Mouse (Mus musculus) liver, adult 2 months (tissue): Measurements from ENCODE around the gene Slc12a5. TPM values are rescaled to one million over a fixed set of nuclear protein-coding genes. Genes with fewer than 3 reads are reported as not detected.
A peak's percentile ranks its signal among the peaks of the same experiment; 100 is the strongest.

ENCODE experiments used
- DNase-seq: peaks from one replicate; pipeline ENCODE4 v3.0.0-alpha.2; 2011; ENCODE audit warnings: low read depth, low spot score; ENCODE audit errors: extremely low read depth
- H3K27ac ChIP-seq: fragments of 200-500 bp; replicated peaks from 2 replicates; pipeline ENCODE4 v1.5.1; 2012; ENCODE audit warnings: low read depth, mild to moderate bottlenecking, control low read depth, inconsistent platforms, low read length; ENCODE audit not compliant: insufficient read depth
- H3K27me3 ChIP-seq: fragments of 200-500 bp; 2 replicates; pipeline ENCODE4 v1.6.1; 2012; ENCODE audit warnings: mild to moderate bottlenecking, moderate library complexity, low read length, inconsistent platforms; ENCODE audit not compliant: control insufficient read depth, insufficient read depth
- H3K36me3 ChIP-seq: fragments of 200-500 bp; 2 replicates; pipeline ENCODE4 v1.6.1; 2012; ENCODE audit warnings: low read length, inconsistent platforms; ENCODE audit not compliant: control insufficient read depth, insufficient read depth
- H3K4me1 ChIP-seq: fragments of 200-500 bp; 2 replicates; pipeline ENCODE4 v1.6.1; 2011; ENCODE audit warnings: low read length; ENCODE audit not compliant: control insufficient read depth, insufficient read depth
- H3K4me3 ChIP-seq: fragments of 200-500 bp; 2 replicates; pipeline ENCODE4 v1.5.1; 2011; ENCODE audit warnings: low read depth, mild to moderate bottlenecking, control low read depth, low read length, moderate library complexity; ENCODE audit not compliant: insufficient read depth
- H3K79me2 ChIP-seq: fragments of 200-500 bp; 2 replicates; pipeline ENCODE4 v1.6.1; 2012; ENCODE audit warnings: inconsistent platforms, mild to moderate bottlenecking, low read length, moderate library complexity; ENCODE audit not compliant: control insufficient read depth, insufficient read depth
- H3K9ac ChIP-seq: fragments of 200-500 bp; 2 replicates; pipeline ENCODE4 v1.6.1; 2012; ENCODE audit warnings: low read depth, mild to moderate bottlenecking, control low read depth, inconsistent platforms, low read length
- CTCF ChIP-seq: fragments of 200-500 bp; IDR thresholded peaks from 2 replicates; pipeline ENCODE4 v1.5.1; 2011; ENCODE audit warnings: low read depth, low read length, control low read depth
- POLR2A ChIP-seq: fragments of 200-500 bp; IDR thresholded peaks from 2 replicates; pipeline ENCODE4 v1.6.1; 2011; ENCODE audit warnings: low read length, control low read depth; ENCODE audit not compliant: insufficient read depth; ENCODE audit errors: extremely low read depth
- WGBS: fragments of 180-500 bp; shearing (Covaris S2); methylation state at CpG from one replicate; pipeline ENCODE4 v1.1.7; 2018; 5-methylcytosine and 5-hydroxymethylcytosine counted together
- polyA plus RNA-seq: library from polyadenylated mRNA; depleted of rRNA; stranded (reverse); fragments of >200 nt; gene quantifications from 2 replicates; pipeline ENCODE4 v1.2.3, GENCODE M21; 2012
- total RNA-seq: library from RNA; depleted of rRNA; stranded (reverse); fragments of >200 nt; gene quantifications from 2 replicates; pipeline ENCODE4 v1.2.3, GENCODE M21; 2014

The Slc12a5 gene
- total and polyA plus RNA-seq, 2 experiments: 0.46 to 1.1 TPM

- no peak for TF ChIP-seq CTCF
- no peaks in the 10 kb centered on the region for H3K79me2 ChIP-seq
- no peaks in the 10 kb centered on the region for H3K27me3 ChIP-seq
- DNase-seq: no peak
- peaks cover 2% of the 10 kb centered on the region; the same call in 1 of the 2 replicates for H3K36me3 ChIP-seq
- no peak overlapping the region for H3K4me3 ChIP-seq
- H3K4me1 ChIP-seq: peaks cover 7% of the 10 kb centered on the region; the same call in 1 of the 2 replicates
- no peak overlapping the region for H3K9ac ChIP-seq
- 80% methylated on average over 5 of the region's 5 CpGs for WGBS
- H3K27ac ChIP-seq: no peak overlapping the region
These were observed 43.8 kb upstream of the Slc12a5 start for GRCm38 (mm10) chr2:164916820-164917219.

- WGBS: 81% methylated on average over 10 of the region's 10 CpGs
- no peak overlapping the region for H3K9ac ChIP-seq
- H3K4me1 ChIP-seq: peaks cover 4% of the 10 kb centered on the region; the same call in 1 of the 2 replicates
- no peaks in the 10 kb centered on the region for H3K79me2 ChIP-seq
- no peak for DNase-seq
- H3K36me3 ChIP-seq: peaks cover 2% of the 10 kb centered on the region; the same call in 1 of the 2 replicates
- no peaks in the 10 kb centered on the region for H3K27me3 ChIP-seq
- no peak overlapping the region for H3K27ac ChIP-seq
- TF ChIP-seq POLR2A (no peak), CTCF (no peak)
- no peak overlapping the region for H3K4me3 ChIP-seq
These were observed 43.2 kb upstream of the Slc12a5 start for GRCm38 (mm10) chr2:164917371-164917770.

- no peak overlapping the region for H3K4me3 ChIP-seq
- H3K27me3 ChIP-seq: no peaks in the 10 kb centered on the region
- no peak overlapping the region for H3K9ac ChIP-seq
- peak; percentile 43 for DNase-seq
- H3K4me1 ChIP-seq: peaks cover under 1% of the 10 kb centered on the region; the same call in 1 of the 2 replicates
- H3K79me2 ChIP-seq: no peaks in the 10 kb centered on the region
- TF ChIP-seq CTCF (peak; percentile 71), POLR2A (no peak)
- no peak overlapping the region for H3K27ac ChIP-seq
- 83% methylated on average over 5 of the region's 5 CpGs for WGBS
- peaks cover 2% of the 10 kb centered on the region; the same call in 1 of the 2 replicates for H3K36me3 ChIP-seq
These were observed 42.3 kb upstream of the Slc12a5 start for GRCm38 (mm10) chr2:164918325-164918724.

- no peaks in the 10 kb centered on the region for H3K79me2 ChIP-seq
- H3K27me3 ChIP-seq: no peaks in the 10 kb centered on the region
- no peak overlapping the region for H3K9ac ChIP-seq
- WGBS: 75% methylated on average over 7 of the region's 7 CpGs
- H3K36me3 ChIP-seq: peaks cover 2% of the 10 kb centered on the region; the same call in 1 of the 2 replicates
- H3K4me3 ChIP-seq: no peak overlapping the region
- H3K4me1 ChIP-seq: no peaks in the 10 kb centered on the region
- no peak for DNase-seq
- no peak for TF ChIP-seq CTCF
- no peak for TF ChIP-seq POLR2A
- no peak overlapping the region for H3K27ac ChIP-seq
These were observed 38.6 kb upstream of the Slc12a5 start for GRCm38 (mm10) chr2:164921984-164922383.

GRCm38 (mm10) chr2:164923291-164923690 is 37.3 kb upstream of the Slc12a5 start:
- no peak overlapping the region for H3K27ac ChIP-seq
- TF ChIP-seq POLR2A (no peak), CTCF (no peak)
- H3K9ac ChIP-seq: no peak overlapping the region
- H3K4me1 ChIP-seq: no peaks in the 10 kb centered on the region
- DNase-seq: no peak
- WGBS: 62% methylated on average over 4 of the region's 4 CpGs
- H3K4me3 ChIP-seq: no peak overlapping the region
- peaks cover 2% of the 10 kb centered on the region; the same call in 1 of the 2 replicates for H3K36me3 ChIP-seq
- H3K27me3 ChIP-seq: no peaks in the 10 kb centered on the region
- H3K79me2 ChIP-seq: no peaks in the 10 kb centered on the region

- H3K4me1 ChIP-seq: no peaks in the 10 kb centered on the region
- no peaks in the 10 kb centered on the region for H3K79me2 ChIP-seq
- WGBS: 33% methylated on average over 11 of the region's 11 CpGs
- DNase-seq: peak; percentile 65
- no peak overlapping the region for H3K9ac ChIP-seq
- no peak for TF ChIP-seq POLR2A
- peak; percentile 97 for TF ChIP-seq CTCF
- peaks cover 1% of the 10 kb centered on the region; the same call in 1 of the 2 replicates for H3K36me3 ChIP-seq
- no peaks in the 10 kb centered on the region for H3K27me3 ChIP-seq
- H3K4me3 ChIP-seq: no peak overlapping the region
- H3K27ac ChIP-seq: no peak overlapping the region
These were observed 36.3 kb upstream of the Slc12a5 start for GRCm38 (mm10) chr2:164924100-164924857.
